Mouse (Mus musculus): ENCODE measurements at regions not wholly inside any gene's neighbourhood (a gene's known extent, or its start where the extent isn't known, plus 50 kb on each side); places are given as distances from the start of the nearest gene placed in this dataset.
"Not testable (repeated sequence)": the region's sequence is repeated elsewhere in the genome, so short reads cannot be mapped to it uniquely, and the experiment has no call there.

DNA sequence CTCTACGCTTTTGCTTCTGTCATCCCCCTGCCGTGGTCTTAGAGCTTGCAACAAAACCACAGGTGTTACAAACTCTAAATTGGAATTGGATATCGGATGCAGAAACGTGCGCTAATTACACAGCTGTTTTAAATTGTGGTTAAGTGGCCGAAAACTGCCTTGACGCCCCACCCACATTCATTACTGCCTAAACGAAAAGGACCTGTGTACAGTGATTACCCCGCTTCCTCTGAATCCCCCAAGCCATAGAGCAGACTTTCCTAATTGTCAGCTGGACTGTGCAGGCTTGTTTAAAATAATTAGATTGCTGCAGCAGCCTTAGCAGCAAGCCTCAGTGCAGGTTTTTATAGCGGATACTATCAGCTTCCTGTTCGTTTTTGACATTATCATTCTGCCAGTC, 94.7 kb downstream of the Cxxc4 start:
- peak; percentile 68 for DNase-seq (ENCODE audit: low spot score)

DNA sequence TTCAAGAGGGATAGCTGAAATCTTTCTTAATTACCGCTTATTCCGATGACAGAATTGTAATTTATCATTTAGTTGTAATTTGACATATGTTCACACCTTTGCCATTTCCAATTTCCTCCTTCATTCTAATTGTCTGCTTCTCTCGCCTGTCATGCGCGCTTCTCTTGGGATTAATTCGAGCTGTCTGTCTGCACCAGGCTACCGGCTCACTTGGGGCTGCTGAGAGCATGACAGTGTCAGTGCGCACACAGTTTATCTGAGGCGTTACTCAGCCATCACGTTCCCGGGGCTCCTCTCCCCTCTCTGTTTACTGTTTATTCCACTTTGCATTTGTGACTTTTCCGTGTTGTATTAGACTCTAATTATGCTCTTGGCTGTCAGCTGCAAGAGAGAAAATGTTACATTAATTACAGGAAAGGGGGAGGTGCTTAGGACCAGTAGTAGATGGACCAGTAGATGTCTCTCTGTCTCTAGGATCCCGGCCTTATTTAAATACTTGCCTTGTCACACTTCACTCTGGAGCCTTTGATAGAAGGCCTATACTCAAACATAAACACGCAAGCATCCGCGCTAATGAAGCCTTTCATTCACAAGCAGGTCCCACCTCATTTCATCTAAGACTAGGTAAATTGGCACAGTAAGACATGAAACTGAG, 95.3 kb downstream of the Cxxc4 start:
- peak; percentile 66 for DNase-seq (ENCODE audit: low spot score)

DNA sequence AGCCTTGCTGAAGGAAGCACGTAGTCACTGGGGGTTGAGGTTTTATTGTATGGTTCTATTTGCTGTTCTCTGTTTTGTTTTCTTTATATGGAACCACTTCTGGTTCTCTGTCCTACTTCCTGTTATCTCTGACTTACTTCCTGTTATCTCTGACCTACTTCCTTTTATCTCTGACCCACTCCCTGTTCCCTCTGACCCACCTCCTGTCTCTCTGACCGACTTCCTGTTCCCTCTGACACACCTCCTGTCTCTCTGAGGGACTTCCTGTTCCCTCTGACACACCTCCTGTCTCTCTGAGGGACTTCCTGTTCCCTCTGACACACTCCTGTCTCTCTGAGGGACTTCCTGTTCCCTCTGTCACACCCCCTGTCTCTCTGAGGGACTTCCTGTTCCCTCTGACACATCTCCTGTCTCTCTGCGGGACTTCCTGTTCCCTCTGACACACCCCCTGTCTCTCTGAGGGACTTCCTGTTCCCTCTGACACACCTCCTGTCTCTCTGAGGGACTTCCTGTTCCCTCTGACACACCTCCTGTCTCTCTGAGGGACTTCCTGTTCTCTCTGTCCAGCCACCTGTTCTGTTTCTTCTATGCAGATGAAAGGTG, 102.9 kb downstream of the Cxxc4 start:
- not testable (repeated sequence) for DNase-seq (ENCODE audit: low spot score)

DNA sequence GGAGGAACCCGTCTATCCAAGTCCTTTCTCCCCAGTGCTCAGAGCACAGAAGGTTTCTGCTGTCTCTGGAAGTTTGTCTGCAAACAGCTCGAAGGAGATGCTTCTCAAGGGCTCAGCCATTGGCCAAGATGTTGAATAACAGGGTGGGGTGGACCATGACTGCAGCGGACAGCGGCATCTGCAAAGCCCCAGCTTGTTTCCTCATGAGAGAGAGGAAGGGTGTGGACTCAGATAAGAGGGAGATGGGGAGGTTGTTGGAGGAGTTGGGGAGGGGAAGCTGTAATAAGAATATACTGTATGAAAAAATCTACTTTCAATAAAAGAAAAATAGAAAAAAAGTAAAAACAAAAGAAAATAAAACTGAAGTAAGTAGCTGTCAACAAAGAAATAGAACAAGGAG, 129.7 kb downstream of the Cxxc4 start:
- no peak for DNase-seq (ENCODE audit: low spot score)

DNA sequence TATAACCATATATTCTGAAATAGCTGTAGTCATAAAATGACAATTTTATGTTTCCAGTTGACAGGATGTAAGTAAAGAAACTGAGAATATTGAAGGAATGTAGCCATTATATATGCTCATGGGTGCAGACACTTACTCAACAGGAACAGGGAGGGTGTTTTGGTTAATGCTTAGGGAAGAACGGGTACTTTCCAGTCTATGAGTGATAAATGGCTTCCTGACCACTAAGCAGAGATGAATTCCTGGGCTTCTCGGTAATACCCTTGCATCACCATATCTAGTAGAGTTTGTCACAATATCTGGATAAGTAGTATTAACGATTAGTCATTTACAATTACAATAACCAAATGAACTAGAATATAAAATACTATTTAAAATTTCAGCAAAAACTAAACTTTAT, 130.5 kb downstream of the Cxxc4 start:
- DNase-seq (ENCODE audit: low spot score), result no peak

DNA sequence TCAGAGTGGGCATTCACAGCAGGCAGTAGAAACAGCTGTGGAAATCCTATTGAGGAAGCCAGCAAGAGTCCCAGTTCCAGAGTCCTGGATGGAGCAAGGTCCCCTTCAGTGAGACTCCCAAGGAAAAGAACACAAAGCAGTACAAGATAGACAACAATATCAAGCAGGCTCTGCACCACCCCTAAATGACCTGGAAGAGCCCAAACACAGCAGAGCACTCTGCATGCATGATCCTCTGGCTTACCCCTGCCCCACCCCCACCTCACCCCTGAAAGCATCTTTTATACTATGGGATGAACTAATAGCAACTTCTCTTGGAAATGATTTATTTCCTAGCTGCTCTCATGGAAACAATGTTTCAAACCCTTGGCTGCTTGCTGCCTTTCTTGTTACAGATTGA, 132.3 kb downstream of the Cxxc4 start:
- no peak for DNase-seq (ENCODE audit: low spot score)

DNA sequence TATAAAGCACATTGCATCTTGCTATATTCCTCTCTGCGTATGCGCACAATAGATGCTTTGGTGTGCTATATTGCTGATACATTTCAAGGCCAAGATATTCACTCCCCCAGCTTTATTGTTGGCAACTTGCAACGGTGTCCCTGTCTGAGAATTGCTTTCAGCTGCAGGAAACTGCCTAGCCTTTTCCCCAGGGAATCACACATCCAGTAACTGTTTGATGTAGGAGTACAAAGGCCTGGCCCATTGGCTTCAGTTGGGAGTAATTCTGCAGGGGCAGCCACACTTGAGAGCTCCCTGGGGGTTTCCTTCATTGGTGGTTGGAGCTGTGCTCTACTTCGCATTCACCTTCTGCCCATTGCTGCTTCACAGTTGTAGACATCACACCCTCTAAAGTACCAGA, 132.8 kb downstream of the Cxxc4 start:
- no peak for DNase-seq (ENCODE audit: low spot score)

DNA sequence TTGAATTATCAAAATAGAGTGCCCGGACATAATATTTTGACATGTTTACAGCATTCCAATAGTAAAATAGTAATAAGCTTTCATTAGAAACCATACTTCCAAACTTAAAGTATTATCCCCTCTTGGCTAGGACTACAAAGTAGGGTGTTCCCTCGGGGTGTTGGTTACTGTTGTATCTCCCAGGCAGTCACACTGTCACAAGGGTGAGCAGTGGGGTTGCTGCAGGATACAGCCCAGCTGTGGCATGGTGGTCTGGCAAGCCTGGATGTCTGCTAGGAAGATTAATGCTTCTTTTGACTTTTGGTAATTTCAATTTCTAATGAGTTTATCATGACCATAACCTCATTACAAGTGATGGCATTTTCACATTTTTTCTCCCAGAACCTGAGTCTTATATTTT, 143.3 kb downstream of the Cxxc4 start:
- DNase-seq (ENCODE audit: low spot score), result no peak

DNA sequence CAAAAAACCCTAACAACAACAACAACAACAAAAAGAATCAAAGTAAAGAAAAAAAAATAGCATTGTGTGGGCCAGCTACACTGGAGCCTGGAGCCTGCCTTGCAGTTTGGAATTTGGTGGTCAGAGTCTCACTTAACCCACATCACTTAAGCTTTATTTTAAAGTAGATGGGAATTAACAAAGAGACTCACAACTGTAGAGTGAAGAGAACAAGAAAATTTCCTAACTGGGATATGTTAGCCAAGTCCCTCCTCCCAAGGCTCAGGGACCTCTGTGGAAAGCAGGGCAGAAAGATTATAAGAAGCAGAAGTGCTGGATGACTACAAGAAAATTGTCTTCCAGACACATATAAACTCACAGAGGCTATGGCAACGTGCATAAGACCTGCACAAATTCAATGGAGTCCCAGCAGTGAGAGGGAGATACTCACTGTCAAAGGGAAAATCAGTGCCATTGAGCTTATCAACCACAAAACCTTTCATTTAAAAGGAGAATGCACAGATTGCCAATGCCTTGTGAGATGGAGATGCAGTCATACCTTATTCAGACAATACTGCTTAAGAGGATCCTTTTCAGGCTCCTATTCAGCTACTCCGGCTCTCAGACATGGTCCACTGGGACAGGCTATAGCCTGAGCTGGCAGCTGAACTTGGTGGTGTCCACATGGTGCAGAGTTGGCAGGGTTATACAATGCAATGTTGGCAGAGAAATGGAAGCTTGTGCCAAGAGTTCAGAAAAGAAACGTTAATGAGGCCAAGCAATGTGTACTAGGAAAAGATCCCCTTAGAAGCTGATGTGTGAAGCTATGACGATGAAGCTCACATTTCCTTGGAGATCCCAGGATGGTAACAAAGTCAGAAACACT, 154.4 kb downstream of the Cxxc4 start:
- no peak for DNase-seq (ENCODE audit: low spot score)

DNA sequence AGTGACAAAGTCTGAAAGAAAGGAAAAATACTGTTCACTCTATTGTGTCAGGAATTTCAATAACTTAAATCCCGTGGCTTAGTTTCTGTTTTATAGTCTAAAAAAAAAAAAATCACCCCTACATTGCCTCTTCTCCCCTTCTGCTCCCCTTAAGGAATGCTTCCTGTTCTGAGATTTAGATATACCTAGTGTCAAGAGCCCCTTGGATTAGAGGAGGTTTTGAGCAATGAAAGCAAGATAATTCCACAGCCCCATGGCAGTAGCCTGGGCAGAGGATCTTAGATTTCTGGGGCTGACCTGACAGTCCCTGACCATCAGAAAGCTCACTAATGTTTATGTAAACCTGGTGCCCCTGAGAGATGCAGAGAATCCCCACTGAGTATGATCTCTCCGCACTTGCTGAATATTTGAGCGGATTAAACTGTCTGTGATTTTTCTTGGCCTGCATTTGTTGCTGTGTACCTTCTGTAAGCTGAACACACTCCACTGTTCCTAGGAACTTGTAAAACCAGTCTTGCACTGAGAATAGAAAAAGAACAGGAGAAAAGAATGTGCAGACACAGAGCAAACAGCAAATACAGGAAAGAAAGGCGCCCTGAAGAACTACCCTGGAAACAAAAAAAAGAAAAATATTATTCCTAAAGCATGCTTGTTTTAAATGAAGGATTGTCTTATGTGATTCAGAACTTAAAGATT, 164.3 kb downstream of the Cxxc4 start:
- DNase-seq (ENCODE audit: low spot score), result no peak

DNA sequence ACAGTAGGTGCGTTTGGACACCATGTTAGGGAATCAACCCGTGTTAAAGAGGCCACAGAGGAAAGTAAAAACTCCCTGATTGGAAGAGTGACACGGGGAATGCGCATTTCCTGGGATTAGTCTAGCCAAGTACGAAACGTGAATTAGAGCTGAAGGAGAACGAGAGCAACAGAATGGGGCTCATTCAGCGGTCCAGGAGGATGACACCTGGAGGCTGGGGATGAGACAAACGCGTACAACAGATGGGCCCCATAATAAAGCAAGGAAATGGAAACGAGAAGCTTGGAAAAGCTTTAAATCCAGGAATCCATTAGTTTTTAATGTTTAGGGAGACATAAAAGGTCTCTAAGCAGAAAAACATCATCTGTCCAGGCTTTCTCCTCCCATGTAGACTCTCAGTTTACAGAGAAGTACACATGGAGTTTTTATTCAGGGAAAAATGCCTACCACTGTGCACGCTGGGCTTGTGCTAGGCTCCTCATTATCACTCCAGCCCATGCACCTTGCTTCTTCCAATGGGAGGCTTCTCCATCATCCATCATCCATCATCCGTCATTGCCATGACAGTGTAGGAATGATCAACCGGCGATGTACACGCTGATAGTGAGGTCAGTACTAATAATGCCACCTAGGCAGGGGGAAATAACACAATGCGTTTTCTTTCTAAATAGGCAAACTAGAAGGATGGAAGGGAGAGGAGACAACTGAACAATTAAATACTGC, 179.5 kb downstream of the Cxxc4 start:
- DNase-seq (ENCODE audit: low spot score), result peak; percentile 5

DNA sequence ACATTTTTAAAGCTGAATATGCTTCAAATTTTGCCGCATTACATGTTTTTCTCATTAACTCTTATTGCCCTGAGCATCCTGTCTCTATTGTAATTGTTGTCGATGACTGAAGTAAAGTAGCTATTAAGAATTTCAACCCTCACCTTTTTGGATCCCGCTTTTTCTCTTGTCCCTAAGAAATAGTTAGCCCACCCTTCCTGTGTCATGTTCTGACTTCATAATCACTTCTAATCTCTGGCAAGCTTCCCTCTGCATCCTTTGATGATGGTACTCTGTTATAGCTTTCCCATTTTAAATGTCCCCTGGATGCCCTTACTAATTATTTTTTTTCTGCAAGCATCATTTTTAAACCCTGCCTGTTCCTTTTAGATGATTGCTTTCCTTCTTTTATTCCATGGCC, 191.3 kb downstream of the Cxxc4 start:
- no peak for DNase-seq (ENCODE audit: low spot score)

DNA sequence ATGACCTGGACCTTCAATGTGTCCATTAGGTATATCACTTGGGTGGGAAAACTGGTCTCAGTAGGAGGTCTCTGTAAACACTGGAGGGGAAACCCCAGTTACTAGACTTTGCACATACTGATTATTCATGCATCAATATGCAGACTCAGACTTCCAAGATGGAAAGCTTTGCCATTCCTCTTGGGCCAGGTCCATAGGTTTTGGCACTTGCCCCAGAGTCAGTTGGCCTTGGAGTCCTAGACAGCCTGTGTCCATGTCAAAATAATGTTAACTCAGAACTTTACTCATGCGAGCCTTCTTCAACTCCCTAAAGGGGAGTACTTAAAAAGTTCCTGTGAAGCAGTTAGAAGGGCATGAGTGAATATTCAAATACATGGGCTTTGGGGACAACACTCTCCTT, 230.3 kb downstream of the Cxxc4 start:
- no peak for DNase-seq (ENCODE audit: low spot score)

DNA sequence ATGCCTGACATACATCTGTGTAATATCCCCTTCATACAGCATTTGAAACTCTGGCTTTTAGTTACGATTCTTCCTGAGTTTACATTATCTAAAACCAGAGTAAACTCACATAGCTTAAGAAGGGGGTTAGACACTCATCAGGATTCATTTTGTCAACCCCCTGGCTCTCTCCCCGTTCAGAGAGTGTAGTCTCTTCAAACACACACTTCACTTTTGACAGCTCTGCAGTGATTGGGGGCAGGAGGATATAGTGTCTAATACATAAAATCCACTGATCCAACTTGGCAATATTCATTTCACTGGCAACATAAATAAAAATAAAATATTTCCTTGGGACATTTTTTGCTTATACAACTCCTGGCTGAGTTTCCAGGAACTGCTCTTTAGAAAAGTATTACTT, 251.0 kb downstream of the Cxxc4 start:
- no peak for DNase-seq (ENCODE audit: low spot score)

DNA sequence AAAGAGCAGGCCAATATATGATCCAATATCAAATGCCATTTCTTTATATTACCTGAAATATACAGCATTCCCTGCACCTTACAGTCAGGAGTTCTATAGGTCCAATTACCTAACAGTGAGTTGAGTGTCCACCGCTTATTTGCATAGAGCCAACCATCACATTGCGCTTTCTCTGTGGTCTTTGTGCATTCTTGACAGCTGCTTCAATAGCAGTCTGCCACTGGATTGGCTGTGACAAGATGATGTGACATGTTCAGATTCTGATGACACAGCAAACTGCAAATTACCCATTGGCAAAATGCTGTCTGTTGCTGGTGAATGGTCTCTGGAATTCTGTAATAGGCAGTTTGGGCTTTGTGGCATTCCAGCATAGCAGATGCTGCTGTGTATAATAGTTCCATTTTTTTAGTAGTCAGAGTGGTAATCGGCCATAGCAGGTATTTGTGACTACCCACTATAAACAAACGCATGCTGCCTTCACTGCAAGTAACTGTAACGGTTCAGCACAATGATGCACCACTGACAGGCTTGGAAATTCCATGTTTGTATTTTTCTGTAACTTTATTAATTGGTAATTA, 253.8 kb downstream of the Cxxc4 start:
- no peak for DNase-seq (ENCODE audit: low spot score)

DNA sequence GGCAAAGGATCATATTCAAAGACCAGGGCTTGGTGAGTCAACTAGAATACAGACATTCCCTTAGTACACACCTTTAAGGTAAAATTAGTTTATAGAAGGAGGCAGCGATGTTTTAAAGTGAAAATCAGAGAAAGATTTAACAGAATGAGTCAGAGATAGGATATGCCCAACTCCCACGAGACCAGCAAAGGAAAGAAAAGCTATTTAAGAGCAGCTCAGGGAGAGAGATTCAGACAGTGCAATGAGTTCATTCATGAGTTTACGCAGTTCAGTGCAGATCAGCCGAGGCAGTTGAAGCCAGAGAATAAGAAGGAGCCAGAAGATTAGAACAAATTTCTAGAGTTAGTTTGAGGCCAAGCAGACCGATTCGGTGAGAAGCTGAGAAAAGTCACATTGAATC, 273.4 kb downstream of the Cxxc4 start:
- DNase-seq (ENCODE audit: low spot score), result no peak

DNA sequence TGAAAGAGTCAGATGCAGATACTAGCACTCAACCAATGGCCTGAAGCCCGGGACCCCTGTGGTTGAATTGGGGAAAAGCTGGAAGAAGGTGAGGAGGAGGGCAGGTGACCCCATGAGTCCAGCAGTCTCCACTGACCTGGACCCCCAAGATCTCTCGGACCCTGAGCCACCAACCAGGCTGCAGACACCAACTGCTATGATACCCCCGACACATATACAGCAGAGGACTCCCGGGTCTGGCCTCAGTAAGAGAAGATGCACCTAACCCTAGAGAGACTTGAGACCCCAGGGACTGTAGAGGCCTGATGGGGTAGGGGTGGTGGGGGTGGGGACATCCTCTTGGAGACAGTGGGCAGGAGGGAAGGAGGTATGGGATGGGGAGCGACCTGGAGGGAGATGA, 289.5 kb downstream of the Cxxc4 start:
- DNase-seq (ENCODE audit: low spot score), result no peak

DNA sequence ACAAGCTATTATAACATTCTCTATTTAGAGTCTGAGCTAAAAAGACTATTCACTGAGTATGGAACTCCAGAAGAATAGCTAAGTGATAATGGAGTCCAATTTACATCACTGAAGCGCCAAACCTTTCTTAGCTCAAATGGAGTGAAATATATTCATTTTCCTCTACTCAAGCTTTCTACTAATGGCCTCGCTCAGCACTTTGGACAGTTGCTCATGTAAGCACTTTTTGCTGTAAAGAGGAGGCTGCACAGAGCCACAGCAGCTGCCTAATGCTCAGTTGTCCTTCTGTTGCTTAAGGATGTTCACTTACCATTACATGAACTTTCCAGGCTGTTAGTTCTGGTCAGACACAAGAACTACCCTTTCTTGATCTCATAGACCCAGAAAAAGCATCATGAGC, 268.7 kb upstream of the Tacr3 start:
- no peak for DNase-seq (ENCODE audit: low spot score)

DNA sequence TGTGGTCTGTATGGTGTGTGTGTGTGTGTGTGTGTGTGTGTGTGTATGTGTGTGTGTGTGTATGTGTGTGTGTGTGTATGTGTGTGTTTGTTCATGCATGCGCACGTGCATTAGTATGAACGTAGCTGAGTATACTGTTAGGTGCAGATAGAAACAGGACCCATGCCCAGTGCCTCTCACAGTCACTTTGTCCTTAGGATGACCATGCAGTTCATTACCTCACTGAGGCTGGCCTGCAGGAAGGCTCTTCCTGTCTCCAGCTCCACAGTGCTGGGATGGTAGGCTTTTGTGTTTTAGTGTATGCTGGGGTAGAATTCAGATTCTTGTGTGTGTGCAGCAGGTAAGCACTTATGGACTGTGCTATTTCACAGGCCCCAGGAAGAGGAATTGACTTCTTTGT, 250.0 kb upstream of the Tacr3 start:
- no peak for DNase-seq (ENCODE audit: low spot score)

DNA sequence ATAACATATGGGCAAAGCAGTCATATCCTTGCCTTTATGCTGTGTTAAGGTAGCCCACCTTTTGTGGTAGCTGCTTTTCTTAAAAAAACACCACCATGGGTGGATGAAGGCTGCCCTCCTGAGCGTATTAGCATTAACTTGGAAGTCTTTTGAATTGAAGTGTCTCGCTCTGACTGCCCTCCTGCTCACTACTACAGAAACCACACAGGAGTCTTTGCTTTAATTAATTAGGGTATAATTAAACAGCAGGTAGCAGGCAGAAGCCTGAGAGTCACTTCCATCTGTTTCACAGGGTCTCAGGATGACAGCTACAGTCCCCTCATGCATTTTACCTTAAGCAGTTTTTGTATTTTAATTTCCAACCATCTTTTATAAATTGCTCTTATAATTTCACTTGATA, 240.2 kb upstream of the Tacr3 start:
- DNase-seq (ENCODE audit: low spot score), result no peak

DNA sequence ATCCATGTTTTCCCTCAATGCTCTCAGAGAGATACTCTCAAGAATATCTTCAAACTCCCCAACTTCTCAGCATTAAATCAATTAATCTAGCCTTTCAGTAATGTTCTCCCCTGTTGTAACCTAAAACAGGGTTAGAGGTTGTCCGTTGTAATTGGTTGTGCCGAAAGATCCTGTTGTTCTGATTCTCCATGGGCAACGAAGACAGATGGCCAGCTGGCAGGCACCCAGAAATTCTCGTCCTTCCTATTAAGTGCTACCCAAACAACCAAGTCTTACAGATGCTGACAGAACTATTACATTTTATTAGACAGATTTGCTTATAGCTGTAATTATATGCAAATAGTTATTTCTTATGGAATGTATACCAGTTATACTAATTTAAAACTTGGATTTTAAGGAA, 225.9 kb upstream of the Tacr3 start:
- DNase-seq (ENCODE audit: low spot score), result no peak

DNA sequence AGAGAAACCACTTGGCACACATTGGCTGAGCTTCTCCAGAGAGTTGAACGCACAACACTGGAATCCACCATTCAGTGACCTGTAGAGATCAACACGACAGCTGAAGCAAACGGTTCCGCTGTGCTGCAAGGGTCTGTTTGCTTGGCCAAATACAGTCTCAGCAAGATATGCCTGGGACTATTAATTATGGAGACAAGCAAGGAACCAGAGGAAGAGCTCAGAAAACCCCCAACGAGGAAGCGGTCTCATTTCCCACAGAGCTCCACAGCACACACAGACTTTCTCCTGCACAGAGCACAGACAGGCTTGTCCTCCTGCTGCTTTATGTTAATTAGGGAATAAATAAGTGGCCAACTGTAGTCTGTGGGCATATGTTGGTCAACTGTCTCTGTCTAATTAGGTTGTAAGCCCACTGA, 223.4 kb upstream of the Tacr3 start:
- peak; percentile 81 for DNase-seq (ENCODE audit: low spot score)

All from retina, embryonic 14.5 days (tissue).